Mouse (Mus musculus) splenic B cell, adult 2 months (primary cell): ENCODE measurements at regions not wholly inside any gene's neighbourhood (a gene's known extent, or its start where the extent isn't known, plus 50 kb on each side); places are given as distances from the start of the nearest gene placed in this dataset.
"Not testable (repeated sequence)": the region's sequence is repeated elsewhere in the genome, so short reads cannot be mapped to it uniquely, and the experiment has no call there.

Source experiments
- DNase-seq: peaks from one replicate; pipeline ENCODE4 v3.0.0-alpha.2; 2011; ENCODE audit warnings: low read depth, low spot score
- H3K27me3 ChIP-seq: 2 replicates; pipeline ENCODE4 v1.6.1; 2012; ENCODE audit warnings: mild to moderate bottlenecking, low read length, moderate library complexity, mixed read lengths; ENCODE audit not compliant: control insufficient read depth, poor library complexity, insufficient read depth, severe bottlenecking
- H3K36me3 ChIP-seq: 2 replicates; pipeline ENCODE4 v1.6.1; 2012; ENCODE audit warnings: mild to moderate bottlenecking, low read length, moderate library complexity, mixed read lengths; ENCODE audit not compliant: control insufficient read depth, poor library complexity, insufficient read depth, severe bottlenecking

- H3K27me3 ChIP-seq = no peaks in the 10 kb centered on the region
- H3K36me3 ChIP-seq = no peaks in the 10 kb centered on the region
- DNase-seq = no peak
Observed at GRCm38 (mm10) chr3:41504867-41505266, 50.7 kb upstream of the Jade1 start.

- DNase-seq = no peak
- Histone ChIP-seq H3K36me3 (no peaks in the 10 kb centered on the region), H3K27me3 (no peaks in the 10 kb centered on the region)
Observed at GRCm38 (mm10) chr3:41502161-41502560, 53.4 kb upstream of the Jade1 start.

- not testable (repeated sequence) for H3K36me3 ChIP-seq, H3K27me3 ChIP-seq, DNase-seq
Observed at GRCm38 (mm10) chr3:41501639-41502038, 53.9 kb upstream of the Jade1 start.

GRCm38 (mm10) chr3:41501124-41501523, 54.4 kb upstream of the Jade1 start:
- Histone ChIP-seq H3K36me3 (no peaks in the 10 kb centered on the region), H3K27me3 (no peaks in the 10 kb centered on the region)
- DNase-seq = no peak

GRCm38 (mm10) chr3:41499680-41500079, 55.9 kb upstream of the Jade1 start:
- H3K27me3 ChIP-seq = no peaks in the 10 kb centered on the region
- no peak for DNase-seq

GRCm38 (mm10) chr3:41498791-41499190, 56.7 kb upstream of the Jade1 start:
- H3K36me3 ChIP-seq = no peaks in the 10 kb centered on the region
- no peak for DNase-seq
- H3K27me3 ChIP-seq = no peaks in the 10 kb centered on the region

More at GRCm38 (mm10) chr3:41499680-41500079, 55.9 kb upstream of the Jade1 start:
- H3K36me3 ChIP-seq = no peaks in the 10 kb centered on the region

- Histone ChIP-seq H3K36me3 (no peaks in the 10 kb centered on the region), H3K27me3 (no peaks in the 10 kb centered on the region)
- DNase-seq = no peak
Observed at GRCm38 (mm10) chr3:41497771-41498170, 57.8 kb upstream of the Jade1 start.

- no peaks in the 10 kb centered on the region for H3K36me3 ChIP-seq
- no peaks in the 10 kb centered on the region for H3K27me3 ChIP-seq
- DNase-seq = no peak
Observed at GRCm38 (mm10) chr3:41496931-41497710, 58.4 kb upstream of the Jade1 start.

GRCm38 (mm10) chr3:41495893-41496292, 59.6 kb upstream of the Jade1 start:
- Histone ChIP-seq H3K36me3 (no peaks in the 10 kb centered on the region), H3K27me3 (no peaks in the 10 kb centered on the region)
- DNase-seq = no peak

- no peaks in the 10 kb centered on the region for H3K27me3 ChIP-seq
- no peaks in the 10 kb centered on the region for H3K36me3 ChIP-seq
- DNase-seq = no peak
Observed at GRCm38 (mm10) chr3:41495097-41495496, 60.4 kb upstream of the Jade1 start.

- no peak for DNase-seq
- Histone ChIP-seq H3K27me3 (no peaks in the 10 kb centered on the region), H3K36me3 (no peaks in the 10 kb centered on the region)
Observed at GRCm38 (mm10) chr3:41493472-41493871, 62.1 kb upstream of the Jade1 start.

- Histone ChIP-seq H3K27me3 (no peaks in the 10 kb centered on the region), H3K36me3 (no peaks in the 10 kb centered on the region)
- DNase-seq = no peak
Observed at GRCm38 (mm10) chr3:41492727-41493392, 62.7 kb upstream of the Jade1 start.

GRCm38 (mm10) chr3:41492031-41492726, 63.4 kb upstream of the Jade1 start:
- no peaks in the 10 kb centered on the region for H3K36me3 ChIP-seq
- DNase-seq = no peak
- no peaks in the 10 kb centered on the region for H3K27me3 ChIP-seq

GRCm38 (mm10) chr3:41491185-41491584, 64.3 kb upstream of the Jade1 start:
- DNase-seq = no peak
- Histone ChIP-seq H3K36me3 (no peaks in the 10 kb centered on the region), H3K27me3 (no peaks in the 10 kb centered on the region)

- no peak for DNase-seq
- H3K36me3 ChIP-seq = no peaks in the 10 kb centered on the region
- H3K27me3 ChIP-seq = no peaks in the 10 kb centered on the region
Observed at GRCm38 (mm10) chr3:41489998-41490397, 65.5 kb upstream of the Jade1 start.
